Mouse (Mus musculus) B cell, adult 62 days (primary cell): ENCODE results near the gene Actl6b. TPM values are rescaled to one million over a fixed set of nuclear protein-coding genes. Genes with fewer than 3 reads are reported as not detected.

ENCODE experiments used
- total RNA-seq: library from RNA; stranded (reverse); gene quantifications from 4 replicates; pipeline ENCODE4 v1.2.4, GENCODE M21; 2023

The Actl6b gene
- not detected in 4 replicates for total RNA-seq

DNA sequence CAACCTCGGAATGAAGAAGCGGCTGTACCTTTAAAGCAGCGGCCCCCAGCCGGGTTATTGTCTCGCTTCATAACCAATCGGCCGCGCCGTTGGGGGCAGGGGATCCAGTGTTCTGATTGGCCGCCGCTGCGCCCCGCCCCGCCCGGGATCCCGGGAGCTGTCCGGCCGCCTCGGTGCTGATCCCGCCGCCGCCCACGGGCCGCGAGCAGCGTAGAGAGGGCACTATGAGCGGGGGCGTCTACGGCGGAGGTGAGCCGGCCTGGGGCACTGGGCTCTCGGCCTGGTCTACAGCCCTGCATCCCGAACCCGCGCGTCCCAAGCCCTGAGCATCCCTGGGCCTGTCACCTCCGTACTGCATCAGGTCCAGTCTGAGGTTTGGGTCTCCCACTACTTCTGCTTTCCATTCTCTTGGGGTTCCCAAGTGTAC, at the start of gene Actl6b:
Actl6b (plus strand) TSS at position 107 of the 427 bp plus-strand sequence.

DNA sequence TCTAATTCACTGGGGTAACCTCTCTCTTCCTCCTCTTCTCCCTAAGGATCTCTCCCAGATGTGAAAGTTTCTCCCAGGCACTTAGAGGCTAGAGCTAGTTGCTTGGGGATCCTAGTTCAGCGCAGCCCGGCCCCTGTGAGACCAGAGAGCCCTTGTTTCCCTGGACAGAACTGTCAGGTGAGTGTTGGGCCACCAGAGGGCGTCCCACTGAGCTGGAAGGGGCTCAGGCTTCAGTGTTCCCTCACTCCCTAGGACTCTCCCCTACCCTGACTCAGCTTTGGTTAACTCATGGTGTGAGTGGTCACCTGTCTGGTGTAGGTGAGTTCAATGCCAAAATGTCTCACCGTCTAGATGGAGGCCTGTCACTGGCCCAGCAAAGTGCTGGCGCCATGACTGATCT, 34.9 kb upstream of the Actl6b start, which contains the start of gene Gigyf1:
Gigyf1 (plus strand) TSS at position 113 of the 400 bp plus-strand sequence.

GRCm38 (mm10) chr5:137533117-137533827, 20.0 kb upstream of the Actl6b start, which contains the start of the genes Epo and Gnb2:
Epo (minus strand) TSS chr5:137533242.
Gnb2 (minus strand) TSS chr5:137533510.

DNA sequence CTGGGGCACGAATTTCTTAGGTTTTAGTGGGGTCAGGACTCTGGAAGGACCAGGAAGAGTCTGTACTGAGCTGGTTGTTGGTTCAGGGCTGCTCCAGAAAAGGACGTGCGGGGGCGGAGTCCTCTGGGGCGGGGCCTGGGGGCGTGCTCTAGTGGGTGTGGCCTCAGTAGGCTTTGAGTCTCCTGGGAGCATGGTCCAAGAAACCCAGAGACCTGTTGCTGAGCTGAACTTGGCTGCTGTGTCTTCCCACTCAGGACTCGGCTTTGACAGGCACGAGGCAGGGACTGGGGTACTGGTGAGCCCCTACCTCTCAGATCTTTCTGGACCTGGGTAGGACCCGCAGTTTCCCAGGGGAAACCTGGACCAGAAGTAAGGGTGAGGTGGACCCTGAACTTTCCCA, 16.3 kb downstream of the Actl6b start, which contains the start of gene Tfr2:
Tfr2 (plus strand) TSS at position 176 of the 400 bp plus-strand sequence.

GRCm38 (mm10) chr5:137600619-137601364, 47.5 kb downstream of the Actl6b start, which contains the start of gene Mospd3:
Mospd3 (minus strand) TSS chr5:137601058.

DNA sequence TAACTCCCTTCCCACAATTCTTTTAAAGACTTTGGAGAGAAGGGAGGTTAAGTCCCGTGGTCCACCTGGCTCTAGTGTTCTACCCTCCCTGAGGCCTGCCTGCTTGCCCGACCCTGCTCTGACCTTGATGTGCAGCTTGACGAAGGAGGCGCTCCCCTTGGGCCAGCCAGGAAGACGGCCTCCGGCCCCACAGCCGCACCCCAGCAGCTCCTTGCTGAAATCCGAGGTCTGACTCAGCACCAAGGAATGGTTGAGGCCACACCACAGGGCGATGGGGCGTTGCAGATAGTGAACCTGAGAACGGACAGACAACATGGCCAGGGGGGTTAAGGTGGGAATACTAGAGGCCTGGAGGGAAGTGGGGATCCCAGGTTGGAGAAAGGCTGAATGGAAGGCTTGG, 60.2 kb downstream of the Actl6b start, which contains the start of gene Pcolce:
Pcolce (minus strand) TSS at position 235 of the 400 bp plus-strand sequence.

Other genes starting within 250 kb of the Actl6b start
- 398 to 449 TPM (median 433 TPM) in 4 replicates for gene Srrt, start 245.8 kb upstream of the Actl6b start, total RNA-seq
- gene Trip6, start 239.1 kb upstream of the Actl6b start, total RNA-seq, result 5.1 to 7.4 TPM (median 6.9 TPM) in 4 replicates
- 19.9 to 27.0 TPM (median 21.0 TPM) in 4 replicates for gene Slc12a9, start 219.9 kb upstream of the Actl6b start, total RNA-seq
- not detected in 4 replicates for gene Ephb4, start 203.4 kb upstream of the Actl6b start, total RNA-seq
- gene Zan, start 76.5 kb upstream of the Actl6b start, total RNA-seq, result not detected in 4 replicates
- 31.5 to 37.5 TPM (median 32.2 TPM) in 4 replicates for gene Pop7, start 51.0 kb upstream of the Actl6b start, total RNA-seq
- 102 to 122 TPM (median 107 TPM) in 4 replicates for gene Gigyf1, start 35.0 kb upstream of the Actl6b start, total RNA-seq
- gene Epo, start 20.3 kb upstream of the Actl6b start, total RNA-seq, result not detected in 4 replicates
- 376 to 402 TPM (median 387 TPM) in 4 replicates for gene Gnb2, start 20.0 kb upstream of the Actl6b start, total RNA-seq
- gene Tfr2, start 16.3 kb downstream of the Actl6b start, total RNA-seq, result 0.44 to 1.0 TPM (median 0.49 TPM) in 3 of 4 replicates, not detected in the other
- 35.5 to 53.4 TPM (median 47.2 TPM) in 4 replicates for gene Mospd3, start 47.5 kb downstream of the Actl6b start, total RNA-seq
- 0.57 to 1.8 TPM (median 0.97 TPM) in 4 replicates for gene Pcolce, start 60.3 kb downstream of the Actl6b start, total RNA-seq
- gene Fbxo24, start 75.5 kb downstream of the Actl6b start, total RNA-seq, result 0.35 to 1.1 TPM (median 0.51 TPM) in 4 replicates
- 194 to 213 TPM (median 205 TPM) in 4 replicates for gene Lrch4, start 75.6 kb downstream of the Actl6b start, total RNA-seq
- 60.1 to 69.9 TPM (median 63.7 TPM) in 4 replicates for gene Gm20605, start 75.7 kb downstream of the Actl6b start, total RNA-seq
- 70.9 to 87.6 TPM (median 79.5 TPM) in 4 replicates for gene Sap25, start 87.8 kb downstream of the Actl6b start, total RNA-seq
- gene Irs3, start 92.2 kb downstream of the Actl6b start, total RNA-seq, result not detected in 4 replicates
- 15.2 to 20.8 TPM (median 18.0 TPM) in 4 replicates for gene Agfg2, start 131.2 kb downstream of the Actl6b start, total RNA-seq
- gene Nyap1, start 188.1 kb downstream of the Actl6b start, total RNA-seq, result 0.24 to 0.75 TPM (median 0.55 TPM) in 4 replicates
- 195 to 220 TPM (median 202 TPM) in 4 replicates for gene Tsc22d4, start 192.2 kb downstream of the Actl6b start, total RNA-seq
- gene Ppp1r35, start 225.3 kb downstream of the Actl6b start, total RNA-seq, result 19.5 to 26.0 TPM (median 22.4 TPM) in 4 replicates
- 80.8 to 118 TPM (median 101 TPM) in 4 replicates for gene Mepce, start 234.1 kb downstream of the Actl6b start, total RNA-seq
- 15.0 to 20.7 TPM (median 19.2 TPM) in 4 replicates for gene Zcwpw1, start 234.3 kb downstream of the Actl6b start, total RNA-seq